Mouse (Mus musculus): Measurements from ENCODE around the gene Hmg20b. TPM values are rescaled to one million over a fixed set of nuclear protein-coding genes. Genes with fewer than 3 reads are reported as not detected.
A peak's percentile ranks its signal among the peaks of the same experiment; 100 is the strongest.

The Hmg20b gene
- polyA plus RNA-seq, 1 experiment from 2014 or later: 71.7 TPM

DNA sequence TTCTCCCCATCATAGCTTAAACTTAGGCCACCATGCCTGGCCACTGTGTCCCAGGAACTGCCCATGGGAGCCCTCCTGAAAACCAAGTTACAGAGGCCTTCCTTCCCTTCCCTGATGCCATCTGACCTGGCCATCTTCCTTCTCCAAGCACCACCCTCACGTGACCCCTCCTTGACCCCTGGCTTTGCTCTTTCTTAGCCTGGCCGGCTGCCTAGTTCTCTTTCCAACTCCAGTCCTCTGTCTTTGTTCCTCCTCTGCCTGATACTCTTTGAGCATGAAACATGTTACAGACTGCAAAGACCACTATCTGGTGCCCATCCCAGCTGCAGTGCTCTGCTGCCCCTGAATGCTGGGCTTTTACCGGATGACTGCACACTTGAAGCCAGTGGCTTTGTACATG, 39.1 kb upstream of the Hmg20b start:
- 58% methylated on average over 3 of the region's 3 CpGs for WGBS
- peak overlapping the region; percentile 5; the same call in 1 of the 2 replicates for H3K9ac ChIP-seq

GRCm38 (mm10) chr10:81388505-81389055, 38.3 kb upstream of the Hmg20b start, which contains the start of gene Gm48552:
Gene Gm48552 (plus strand): TSS chr10:81389005.
- Histone ChIP-seq H3K4me2 (replicated peaks) (no peak within 1 kb of the TSS), H3K36me3 (peaks cover 24% of the 10 kb centered on the region), H3K9ac (peak within 1 kb of the TSS; percentile 5; the same call in 1 of the 2 replicates), H3K4me1 (replicated peaks) (peaks cover 25% of the 10 kb centered on the region), H3K9me3 (no peaks in the 10 kb centered on the region), H3K27me3 (replicated peaks) (no peaks in the 10 kb centered on the region), H3K4me3 (replicated peaks) (no peak within 1 kb of the TSS), H3K27ac (peak within 1 kb of the TSS; percentile 4; the same call in 1 of the 2 replicates)
- WGBS: 58% methylated on average over 5 of the region's 5 CpGs
- ATAC-seq: no peak

More for the DNA sequence above, 39.1 kb upstream of the Hmg20b start:
- Histone ChIP-seq H3K4me1 (replicated peaks) (peaks cover 31% of the 10 kb centered on the region), H3K36me3 (peaks cover 24% of the 10 kb centered on the region), H3K9me3 (no peaks in the 10 kb centered on the region), H3K4me2 (replicated peaks) (no peak overlapping the region), H3K4me3 (replicated peaks) (no peak overlapping the region), H3K27ac (0 out of 2 replicates have a peak overlapping the region, but pooled peaks have one; percentile 4), H3K27me3 (replicated peaks) (no peaks in the 10 kb centered on the region)
- ATAC-seq: no peak

DNA sequence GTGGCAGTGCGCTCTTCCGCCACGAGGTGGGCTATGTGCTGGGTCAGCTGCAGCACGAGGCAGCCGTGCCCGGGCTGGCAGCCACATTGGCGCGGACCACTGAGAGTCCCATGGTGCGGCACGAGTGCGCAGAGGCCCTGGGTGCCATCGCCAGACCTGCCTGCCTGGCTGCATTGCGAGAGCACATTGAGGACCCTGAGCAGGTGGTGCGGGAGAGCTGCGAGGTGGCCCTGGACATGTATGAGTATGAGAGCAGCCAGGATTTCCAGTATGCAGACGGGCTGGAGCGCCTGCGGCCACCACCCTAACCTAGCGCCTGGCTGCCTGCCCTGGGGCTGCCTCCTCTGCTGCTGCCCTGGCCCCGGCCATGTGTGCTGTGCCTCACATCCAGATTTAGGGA, 37.4 kb upstream of the Hmg20b start:
- H3K27ac ChIP-seq: no peak overlapping the region
- no peak for ATAC-seq
- no peak overlapping the region for H3K9ac ChIP-seq
- no peaks in the 10 kb centered on the region for H3K27me3 ChIP-seq (replicated peaks)
- no peaks in the 10 kb centered on the region for H3K9me3 ChIP-seq
- H3K4me1 ChIP-seq (replicated peaks): peaks cover 21% of the 10 kb centered on the region
- 94% methylated on average over 20 of the region's 20 CpGs for WGBS
- H3K36me3 ChIP-seq: peaks cover 24% of the 10 kb centered on the region
- no peak overlapping the region for H3K4me2 ChIP-seq (replicated peaks)
- no peak overlapping the region for H3K4me3 ChIP-seq (replicated peaks)

DNA sequence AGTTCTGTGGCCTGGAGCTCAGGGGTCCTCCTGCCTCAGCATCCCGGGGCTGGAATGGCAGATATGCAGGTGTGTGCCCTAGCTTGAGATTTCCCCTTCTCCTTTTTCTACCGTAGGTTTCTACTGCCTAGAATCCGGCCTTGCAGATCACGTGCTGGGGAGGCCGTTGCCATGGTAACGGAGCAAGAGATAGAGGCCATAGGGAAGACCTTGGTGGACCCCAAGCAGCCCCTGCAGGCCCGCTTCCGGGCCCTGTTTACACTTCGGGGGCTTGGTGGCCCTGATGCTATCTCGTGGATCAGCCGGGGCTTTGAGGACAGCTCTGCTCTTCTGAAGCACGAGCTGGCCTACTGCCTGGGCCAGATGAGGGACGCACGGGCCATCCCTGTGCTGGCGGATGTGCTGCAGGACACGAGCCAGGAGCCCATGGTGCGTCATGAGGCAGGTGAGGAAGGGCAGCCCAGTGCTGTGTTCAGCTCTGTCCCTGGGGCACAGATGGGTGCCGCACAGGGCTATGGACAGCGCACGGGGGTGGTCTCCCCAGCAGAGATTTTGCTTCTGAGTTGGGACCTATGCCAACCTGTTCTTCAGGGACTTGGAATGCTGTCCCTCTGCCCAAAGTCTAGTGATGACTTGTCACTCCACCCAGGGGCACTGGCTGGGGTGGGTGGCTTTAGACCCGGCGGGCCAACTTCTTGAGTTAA, 35.5 kb upstream of the Hmg20b start:
- H3K4me1 ChIP-seq (replicated peaks): peaks cover 17% of the 10 kb centered on the region
- peak overlapping the region; percentile 76 for H3K4me3 ChIP-seq (replicated peaks)
- H3K4me2 ChIP-seq (replicated peaks): peak overlapping the region; percentile 84
- no peaks in the 10 kb centered on the region for H3K9me3 ChIP-seq
- H3K9ac ChIP-seq: peak overlapping the region; percentile 69; the same call in 1 of the 2 replicates
- H3K36me3 ChIP-seq: peaks cover 24% of the 10 kb centered on the region
- ATAC-seq: no peak
- no peak overlapping the region for H3K27ac ChIP-seq
- no peaks in the 10 kb centered on the region for H3K27me3 ChIP-seq (replicated peaks)
- WGBS: 67% methylated on average over 22 of the region's 22 CpGs

GRCm38 (mm10) chr10:81384605-81384982, 34.3 kb upstream of the Hmg20b start:
- Histone ChIP-seq H3K9ac (peak overlapping the region; percentile 69), H3K27me3 (replicated peaks) (no peaks in the 10 kb centered on the region), H3K4me2 (replicated peaks) (peak overlapping the region; percentile 84), H3K4me1 (replicated peaks) (peaks cover 15% of the 10 kb centered on the region), H3K27ac (peak overlapping the region; percentile 69), H3K9me3 (no peaks in the 10 kb centered on the region), H3K4me3 (replicated peaks) (peak overlapping the region; percentile 76), H3K36me3 (peaks cover 24% of the 10 kb centered on the region)
- ATAC-seq: peak; percentile 35
- under 1% methylated on average over 19 of the region's 19 CpGs for WGBS

GRCm38 (mm10) chr10:81383802-81384604, 33.7 kb upstream of the Hmg20b start, which contains the start of the genes Dohh and Gm48551:
Gene Dohh (plus strand): TSS chr10:81384428.
Gene Gm48551 (plus strand): TSS chr10:81384466.
- peak within 1 kb of the TSS; percentile 84 for H3K4me2 ChIP-seq (replicated peaks)
- H3K9me3 ChIP-seq: no peaks in the 10 kb centered on the region
- H3K27me3 ChIP-seq (replicated peaks): no peaks in the 10 kb centered on the region
- ATAC-seq: peak; percentile 92
- peak within 1 kb of the TSS; percentile 69 for H3K9ac ChIP-seq
- H3K27ac ChIP-seq: peak within 1 kb of the TSS; percentile 69
- WGBS: 8% methylated on average over 54 of the region's 54 CpGs
- H3K4me1 ChIP-seq (replicated peaks): peaks cover 13% of the 10 kb centered on the region
- peaks cover 24% of the 10 kb centered on the region for H3K36me3 ChIP-seq
- peak within 1 kb of the TSS; percentile 76 for H3K4me3 ChIP-seq (replicated peaks)

DNA sequence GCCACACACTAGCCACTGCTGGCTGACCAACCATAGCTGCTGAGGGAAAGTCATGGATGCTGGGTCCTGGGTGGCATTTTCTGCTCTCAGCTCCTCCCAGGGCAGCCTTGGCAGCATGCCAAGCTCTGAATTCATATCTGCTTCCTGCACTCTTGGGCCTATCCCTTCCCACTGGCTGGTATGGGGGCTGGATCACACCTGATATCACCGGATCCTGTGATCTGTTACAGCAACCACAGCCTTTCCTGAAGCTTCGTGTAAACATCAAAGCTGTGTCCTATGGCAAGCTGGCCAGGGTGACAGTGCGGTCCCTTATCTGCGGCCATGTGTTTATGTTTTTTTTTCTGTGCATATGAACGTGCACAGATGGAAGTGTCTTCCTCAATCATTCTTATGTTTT, 31.8 kb upstream of the Hmg20b start:
- H3K4me2 ChIP-seq (replicated peaks): no peak overlapping the region
- ATAC-seq: peak; percentile 5; the same call in 1 of the 2 replicates
- no peak overlapping the region for H3K4me3 ChIP-seq (replicated peaks)
- H3K4me1 ChIP-seq (replicated peaks): peaks cover 20% of the 10 kb centered on the region
- WGBS: 54% methylated on average over 5 of the region's 5 CpGs
- no peak overlapping the region for H3K9ac ChIP-seq
- peak overlapping the region; percentile 18; the same call in 1 of the 2 replicates for H3K27ac ChIP-seq
- no peaks in the 10 kb centered on the region for H3K27me3 ChIP-seq (replicated peaks)
- no peaks in the 10 kb centered on the region for H3K9me3 ChIP-seq
- H3K36me3 ChIP-seq: peaks cover 11% of the 10 kb centered on the region

DNA sequence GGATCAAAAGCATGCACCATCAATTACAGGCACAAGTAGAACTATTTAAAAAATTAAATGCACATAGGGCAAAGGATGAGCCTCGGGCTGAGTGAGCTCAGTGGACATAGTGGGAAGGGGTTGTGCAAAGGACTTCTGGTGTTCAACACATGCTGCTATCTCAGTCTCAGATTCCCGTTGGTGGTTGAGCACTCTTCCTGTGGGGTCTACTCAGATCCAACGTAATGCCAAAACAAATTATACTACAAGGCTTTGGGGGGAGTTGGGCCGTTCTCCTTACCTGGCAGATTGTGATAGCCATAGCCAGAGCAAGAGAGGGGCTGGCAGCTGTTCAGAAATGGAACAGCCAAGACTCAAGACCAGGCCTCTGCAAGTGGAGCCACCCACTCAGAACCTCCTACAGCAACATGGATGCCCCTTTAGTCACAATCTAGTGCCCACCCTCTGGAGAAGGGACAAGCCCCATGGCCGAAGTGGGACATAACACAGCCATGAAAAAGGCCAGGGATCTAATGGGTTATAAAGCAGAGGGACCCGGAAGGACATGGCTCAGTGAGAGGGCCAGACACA, 29.6 kb upstream of the Hmg20b start:
- no peak overlapping the region for H3K9ac ChIP-seq
- H3K36me3 ChIP-seq: 0 out of 2 replicates have a peak, but pooled peaks cover 5% of the 10 kb centered on the region
- H3K27ac ChIP-seq: no peak overlapping the region
- H3K4me1 ChIP-seq (replicated peaks): peaks cover 19% of the 10 kb centered on the region
- no peaks in the 10 kb centered on the region for H3K9me3 ChIP-seq
- H3K4me3 ChIP-seq (replicated peaks): no peak overlapping the region
- no peak overlapping the region for H3K4me2 ChIP-seq (replicated peaks)
- H3K27me3 ChIP-seq (replicated peaks): no peaks in the 10 kb centered on the region
- no peak for ATAC-seq
- WGBS: 86% methylated on average over 6 of the region's 6 CpGs

DNA sequence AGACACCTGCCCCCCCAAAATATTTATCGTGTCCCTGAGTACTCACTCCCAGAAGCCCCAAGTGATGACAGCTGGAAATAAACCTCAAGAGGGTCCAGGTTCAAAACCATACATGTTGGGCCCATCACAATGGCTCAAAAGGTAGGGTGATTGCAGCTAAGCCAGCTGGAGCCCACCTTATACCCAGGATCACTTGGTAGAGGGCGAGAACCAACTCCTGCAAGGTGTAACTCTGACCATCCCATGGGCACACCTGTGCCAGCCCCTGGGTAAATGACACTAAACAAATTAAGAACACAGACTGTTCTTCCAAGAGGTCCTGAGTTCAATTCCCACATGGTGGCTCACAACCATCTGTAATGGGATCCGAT, 28.9 kb upstream of the Hmg20b start:
- 59% methylated on average over 3 of the region's 3 CpGs for WGBS
- no peaks in the 10 kb centered on the region for H3K9me3 ChIP-seq
- H3K4me2 ChIP-seq (replicated peaks): peak overlapping the region; percentile 77
- peaks cover 19% of the 10 kb centered on the region for H3K4me1 ChIP-seq (replicated peaks)
- H3K27me3 ChIP-seq (replicated peaks): no peaks in the 10 kb centered on the region
- peak overlapping the region; percentile 39 for H3K9ac ChIP-seq
- 0 out of 2 replicates have a peak, but pooled peaks cover 5% of the 10 kb centered on the region for H3K36me3 ChIP-seq
- H3K27ac ChIP-seq: peak overlapping the region; percentile 56
- no peak for ATAC-seq
- peak overlapping the region; percentile 82 for H3K4me3 ChIP-seq (replicated peaks)

DNA sequence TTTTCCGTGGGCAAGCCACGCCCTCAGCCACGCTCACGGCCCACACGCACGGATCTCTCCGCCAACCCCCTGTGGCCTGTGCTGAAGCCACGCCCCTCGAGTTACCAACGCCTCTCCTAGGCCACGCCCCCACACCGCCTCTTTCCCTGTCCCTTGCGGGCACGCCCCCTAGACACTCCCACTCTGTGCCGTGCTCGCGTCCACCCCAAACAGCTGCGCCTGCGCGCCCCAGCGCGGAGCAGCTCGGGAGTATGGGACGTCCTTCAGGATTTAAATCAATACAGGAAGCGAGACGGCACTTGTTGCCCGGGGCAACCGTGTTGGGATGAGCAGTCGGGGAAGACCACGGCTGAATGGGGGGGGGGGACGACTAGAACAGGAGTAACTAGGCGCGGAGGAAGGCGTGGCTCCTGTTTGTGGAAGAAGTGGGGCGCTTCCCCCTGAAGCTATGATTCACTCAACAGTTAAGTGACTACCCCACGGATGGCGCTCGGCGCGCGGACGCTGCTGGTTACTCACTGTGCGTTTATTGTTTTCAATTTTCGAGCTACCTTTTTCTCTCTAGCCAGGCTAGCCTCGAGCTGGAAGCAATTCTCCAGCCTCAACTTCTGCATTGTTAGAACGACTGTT, 28.4 kb upstream of the Hmg20b start:
- Histone ChIP-seq H3K9me3 (no peaks in the 10 kb centered on the region), H3K36me3 (0 out of 2 replicates have a peak, but pooled peaks cover 5% of the 10 kb centered on the region), H3K9ac (peak overlapping the region; percentile 92), H3K27ac (peak overlapping the region; percentile 56), H3K4me2 (replicated peaks) (peak overlapping the region; percentile 77), H3K4me1 (replicated peaks) (peaks cover 19% of the 10 kb centered on the region), H3K27me3 (replicated peaks) (no peaks in the 10 kb centered on the region), H3K4me3 (replicated peaks) (peak overlapping the region; percentile 82)
- ATAC-seq: peak; percentile 96
- WGBS: under 1% methylated on average over 44 of the region's 46 CpGs

GRCm38 (mm10) chr10:81377793-81378552, 27.7 kb upstream of the Hmg20b start, which contains the start of gene Fzr1:
Gene Fzr1 (minus strand): TSS chr10:81378516.
- H3K27me3 ChIP-seq (replicated peaks): no peaks in the 10 kb centered on the region
- H3K9me3 ChIP-seq: no peaks in the 10 kb centered on the region
- ATAC-seq: peak; percentile 29
- H3K27ac ChIP-seq: peak within 1 kb of the TSS; percentile 68
- H3K4me3 ChIP-seq (replicated peaks): peak within 1 kb of the TSS; percentile 82
- H3K4me2 ChIP-seq (replicated peaks): peak within 1 kb of the TSS; percentile 77
- WGBS: under 1% methylated on average over 58 of the region's 59 CpGs
- H3K4me1 ChIP-seq (replicated peaks): peaks cover 19% of the 10 kb centered on the region
- H3K36me3 ChIP-seq: 0 out of 2 replicates have a peak, but pooled peaks cover 5% of the 10 kb centered on the region
- H3K9ac ChIP-seq: peak within 1 kb of the TSS; percentile 92

All from intestine, embryonic 15.5 days (tissue).